8 mouse cellular contexts compared by ENCODE assay signal in genomic region chr17:17235186-17235482, GRCm38 (mm10).
A peak's percentile ranks its signal among the peaks of the same experiment; 100 is the strongest.
DNase-seq lines count a peak whose midpoint lies in the region; ATAC-seq and TF ChIP-seq lines count a peak whose summit lies in the region.
"Not testable (repeated sequence)": the region's sequence is repeated elsewhere in the genome, so short reads cannot be mapped to it uniquely, and the experiment has no call there.

No protein-coding gene starts in this region.

- peak overlapping the region; percentile 50 for H3K9ac ChIP-seq in embryonic facial prominence, embryonic 11.5 days (replicated peaks; ENCODE audit: low read length)
- H3K9ac ChIP-seq in heart, adult 2 months (ENCODE audit: low read depth, low read length), result peak overlapping the region; percentile 72
- peak overlapping the region; percentile 44; the same call in 1 of the 2 replicates for H3K9ac ChIP-seq in limb, embryonic 15.5 days

- not testable (repeated sequence) for H3K27me3 ChIP-seq in embryonic facial prominence, embryonic 11.5 days (ENCODE audit: control insufficient read depth, insufficient read depth, low read length); heart, adult 2 months (ENCODE audit: control insufficient read depth, insufficient read depth, low read length); limb, embryonic 15.5 days; midbrain, embryonic 10.5 days (ENCODE audit: low read depth, poor library complexity, severe bottlenecking)

- intact Hi-C loops in heart, adult 2 months (cut with DNase I), result not testable (repeated sequence)

- not testable (repeated sequence) for TF ChIP-seq POLR2A in heart, adult 2 months (IDR thresholded peaks at IDR 0.05; ENCODE audit: insufficient read depth, low read depth, low read length)

- not testable (repeated sequence) for H3K4me1 ChIP-seq in embryonic facial prominence, embryonic 11.5 days (ENCODE audit: control insufficient read depth, insufficient read depth, low read length); heart, adult 2 months (ENCODE audit: control insufficient read depth, insufficient read depth, low read length); limb, embryonic 15.5 days; midbrain, embryonic 10.5 days

- H3K4me3 ChIP-seq in embryonic facial prominence, embryonic 11.5 days (ENCODE audit: low read depth, low read length), result peak overlapping the region; percentile 51
- H3K4me3 ChIP-seq in heart, adult 2 months, result peak overlapping the region; percentile 73
- peak overlapping the region; percentile 55 for H3K4me3 ChIP-seq in limb, embryonic 15.5 days
- H3K4me3 ChIP-seq in midbrain, embryonic 10.5 days, result peak overlapping the region; percentile 63

- peak; percentile 28 for DNase-seq in 3T3-L1 (ENCODE audit: low read depth, low spot score)
- peak; percentile 62 for DNase-seq in R1 (ENCODE audit: low read depth, low spot score)
- DNase-seq in embryonic facial prominence, embryonic 11.5 days (ENCODE audit: low spot score), result peak; percentile 1
- not testable (repeated sequence) for DNase-seq in heart, adult 2 months
- peak; percentile 51 for DNase-seq in induced T-regulatory cell, adult 2 months (ENCODE audit: low read depth)
- peak; percentile 12 for DNase-seq in midbrain, embryonic 10.5 days (ENCODE audit: low spot score)
- peak; percentile 22 for DNase-seq in retina, embryonic 14.5 days (ENCODE audit: low spot score)

- H3K36me3 ChIP-seq in embryonic facial prominence, embryonic 11.5 days (replicated peaks; ENCODE audit: control insufficient read depth, insufficient read depth, low read depth, low read length); heart, adult 2 months (ENCODE audit: control insufficient read depth, insufficient read depth, low read length); limb, embryonic 15.5 days: not testable (repeated sequence)
- peaks cover 14% of the 10 kb centered on the region for H3K36me3 ChIP-seq in midbrain, embryonic 10.5 days

- TF ChIP-seq CTCF in heart, adult 2 months (IDR thresholded peaks at IDR 0.05), result not testable (repeated sequence)

- not testable (repeated sequence) for ATAC-seq in embryonic facial prominence, embryonic 11.5 days (replicated peaks; ENCODE audit: insufficient number of reproducible peaks, low FRiP score, low TSS enrichment, low read depth); limb, embryonic 15.5 days (ENCODE audit: insufficient number of reproducible peaks, low FRiP score, low TSS enrichment, low read depth)

- not testable (repeated sequence) for H3K9me3 ChIP-seq in embryonic facial prominence, embryonic 11.5 days (replicated peaks; ENCODE audit: control insufficient read depth, low read length); limb, embryonic 15.5 days
- peaks cover 18% of the 10 kb centered on the region for H3K9me3 ChIP-seq in midbrain, embryonic 10.5 days (replicated peaks)

- not testable (repeated sequence) for TF ChIP-seq EP300 in heart, adult 2 months (IDR thresholded peaks at IDR 0.05; ENCODE audit: insufficient read depth, low read depth, low read length)

- H3K27ac ChIP-seq in embryonic facial prominence, embryonic 11.5 days (replicated peaks; ENCODE audit: low read depth, low read length), result not testable (repeated sequence)
- H3K27ac ChIP-seq in heart, adult 2 months, result peak overlapping the region; percentile 73
- H3K27ac ChIP-seq in limb, embryonic 15.5 days, result peak overlapping the region; percentile 57; the same call in 1 of the 2 replicates
- H3K27ac ChIP-seq in midbrain, embryonic 10.5 days (replicated peaks), result peak overlapping the region; percentile 74

- under 1% methylated on average over 5 of the region's 5 CpGs for WGBS in embryonic facial prominence, embryonic 11.5 days
- 0% methylated on average over 5 of the region's 5 CpGs for WGBS in heart, adult 2 months
- WGBS in limb, embryonic 15.5 days, result 2% methylated on average over 5 of the region's 5 CpGs
- WGBS in midbrain, embryonic 10.5 days, result under 1% methylated on average over 5 of the region's 5 CpGs

- H3K4me2 ChIP-seq in embryonic facial prominence, embryonic 11.5 days (ENCODE audit: low read depth, low read length), result peak overlapping the region; percentile 29
- peak overlapping the region; percentile 40 for H3K4me2 ChIP-seq in limb, embryonic 15.5 days

- H3K79me2 ChIP-seq in heart, adult 2 months (replicated peaks; ENCODE audit: control insufficient read depth, insufficient read depth, low read length), result not testable (repeated sequence)
